Mouse (Mus musculus) liver, embryonic 11.5 days (tissue): ENCODE measurements around the gene Syt1. TPM values are rescaled to one million over a fixed set of nuclear protein-coding genes. Genes with fewer than 3 reads are reported as not detected.

Experiments used
- ATAC-seq: fragments of 200-750 bp; cut with Nextera tagmentation; replicated peaks from 2 replicates; pipeline ENCODE4 v1.8.0; 2017; ENCODE audit warnings: moderate number of reproducible peaks, mild to moderate bottlenecking, moderate TSS enrichment, moderate library complexity; ENCODE audit not compliant: low FRiP score
- DNase-seq: peaks from one replicate; pipeline ENCODE4 v3.0.0-alpha.2; 2017; ENCODE audit warnings: low spot score
- H3K27ac ChIP-seq: fragments of 300-500 bp; sonication (generic); 2 replicates; pipeline ENCODE4 v1.5.1; 2014; ENCODE audit warnings: mild to moderate bottlenecking, low read depth, low read length, control low read depth
- H3K27me3 ChIP-seq: fragments of 300-500 bp; sonication (generic); replicated peaks from 2 replicates; pipeline ENCODE4 v1.6.1; 2014; ENCODE audit warnings: low read length, mixed read lengths; ENCODE audit not compliant: control insufficient read depth, insufficient read depth
- H3K36me3 ChIP-seq: fragments of 300-500 bp; sonication (generic); 2 replicates; pipeline ENCODE4 v1.6.1; 2014; ENCODE audit warnings: mild to moderate bottlenecking, low read length, moderate library complexity, mixed read lengths; ENCODE audit not compliant: control insufficient read depth, insufficient read depth
- H3K4me1 ChIP-seq: fragments of 300-500 bp; sonication (generic); replicated peaks from 2 replicates; pipeline ENCODE4 v1.6.1; 2014; ENCODE audit warnings: low read length, mixed read lengths; ENCODE audit not compliant: control insufficient read depth, insufficient read depth
- H3K4me2 ChIP-seq: fragments of 300-500 bp; sonication (generic); 2 replicates; pipeline ENCODE4 v1.6.1; 2014; ENCODE audit warnings: mild to moderate bottlenecking, control low read depth, moderate library complexity
- H3K4me3 ChIP-seq: fragments of 300-500 bp; sonication (generic); 2 replicates; pipeline ENCODE4 v1.5.1; 2014; ENCODE audit warnings: low read depth, low read length, control low read depth
- H3K9ac ChIP-seq: fragments of 300-500 bp; sonication (generic); 2 replicates; pipeline ENCODE4 v1.6.1; 2014; ENCODE audit warnings: low read depth, low read length, control low read depth
- H3K9me3 ChIP-seq: fragments of 300-500 bp; sonication (generic); 2 replicates; pipeline ENCODE4 v1.6.1; 2016; ENCODE audit warnings: low read length, inconsistent platforms, mixed read lengths; ENCODE audit not compliant: control insufficient read depth
- WGBS: fragments of 180-500 bp; shearing (Covaris S2); extraction: QIAGEN DNeasy Blood & Tissue Kit; methylation state at CpG from one replicate; pipeline ENCODE4 v1.1.7; 2014; 5-methylcytosine and 5-hydroxymethylcytosine counted together
- polyA plus RNA-seq: library from polyadenylated mRNA; unstranded; fragments of >200 nt; fragmentation: Nextera tagmentation; extraction: Ambion mirVana; gene quantifications from 2 replicates; pipeline ENCODE4 v1.2.1, GENCODE M21; 2014

The Syt1 gene
- polyA plus RNA-seq, 1 experiment from 2014 or later, result 1.5 TPM

DNA sequence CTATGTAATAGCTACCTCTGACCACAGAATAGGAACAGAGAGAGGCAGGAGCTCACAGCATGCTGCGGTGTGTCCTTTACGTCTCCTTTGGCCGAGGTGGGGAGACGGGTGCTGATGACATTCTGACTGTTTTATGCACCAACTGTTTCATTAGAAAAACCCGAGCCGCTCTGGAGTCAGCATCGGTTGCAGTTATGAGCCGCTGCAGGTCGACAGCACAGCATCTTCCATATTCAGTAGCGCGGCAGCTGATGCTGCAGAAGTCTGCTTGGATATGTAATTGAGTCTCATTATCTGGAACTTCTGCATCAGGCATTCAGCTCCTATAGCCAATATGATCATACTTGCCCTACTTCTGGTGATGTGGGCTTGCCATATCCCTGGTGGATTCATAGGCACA is 485.3 kb downstream of the Syt1 start:
- WGBS, result 94% methylated on average over 11 of the region's 11 CpGs
- no peak overlapping the region for H3K4me3 ChIP-seq
- H3K9ac ChIP-seq, result no peak overlapping the region
- H3K4me1 ChIP-seq, result no peaks in the 10 kb centered on the region
- H3K36me3 ChIP-seq, result no peaks in the 10 kb centered on the region
- H3K4me2 ChIP-seq, result no peak overlapping the region
- H3K27me3 ChIP-seq, result no peaks in the 10 kb centered on the region
- no peaks in the 10 kb centered on the region for H3K9me3 ChIP-seq
- no peak overlapping the region for H3K27ac ChIP-seq
- ATAC-seq, result no peak
- DNase-seq, result no peak

DNA sequence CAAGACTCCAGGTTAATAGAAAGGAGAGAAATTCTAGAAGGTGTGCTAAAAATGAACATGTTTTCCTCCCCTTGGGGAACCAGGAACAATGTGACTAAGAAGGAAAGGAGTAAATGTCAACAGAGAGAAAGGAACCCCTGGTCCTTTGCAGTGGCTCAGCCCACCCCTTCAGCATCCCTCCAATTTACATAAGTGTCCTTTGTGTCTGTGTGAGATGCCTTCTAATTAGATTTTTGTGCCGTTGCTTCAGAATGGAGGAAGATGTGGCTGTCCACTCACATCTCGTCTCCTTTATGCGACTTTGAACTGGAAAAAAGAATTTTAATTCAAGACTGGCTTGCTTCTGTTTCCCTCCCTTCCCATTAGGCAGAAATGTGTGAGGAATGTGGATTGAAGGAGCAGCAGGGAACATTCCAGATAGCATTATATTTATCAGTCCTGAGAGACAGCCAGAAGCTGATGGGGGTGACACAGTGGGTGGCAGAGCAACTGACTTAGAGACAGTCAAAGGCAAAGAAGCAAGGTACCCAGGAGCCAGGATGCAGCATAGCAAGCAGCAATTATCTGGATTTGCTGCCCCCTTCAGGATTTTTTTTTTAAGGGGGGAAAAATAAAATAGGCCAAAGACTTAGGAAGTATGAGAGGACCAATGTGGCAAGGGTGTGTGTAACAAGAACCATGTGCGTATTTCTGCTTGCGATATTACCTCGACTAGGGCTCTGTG is 486.3 kb downstream of the Syt1 start:
- DNase-seq (no peak), ATAC-seq (no peak)
- Histone ChIP-seq H3K4me3 (no peak overlapping the region), H3K9ac (no peak overlapping the region), H3K27me3 (no peaks in the 10 kb centered on the region), H3K36me3 (no peaks in the 10 kb centered on the region), H3K27ac (no peak overlapping the region), H3K4me1 (no peaks in the 10 kb centered on the region), H3K4me2 (no peak overlapping the region), H3K9me3 (no peaks in the 10 kb centered on the region)
- WGBS, result 57% methylated on average over 6 of the region's 6 CpGs

DNA sequence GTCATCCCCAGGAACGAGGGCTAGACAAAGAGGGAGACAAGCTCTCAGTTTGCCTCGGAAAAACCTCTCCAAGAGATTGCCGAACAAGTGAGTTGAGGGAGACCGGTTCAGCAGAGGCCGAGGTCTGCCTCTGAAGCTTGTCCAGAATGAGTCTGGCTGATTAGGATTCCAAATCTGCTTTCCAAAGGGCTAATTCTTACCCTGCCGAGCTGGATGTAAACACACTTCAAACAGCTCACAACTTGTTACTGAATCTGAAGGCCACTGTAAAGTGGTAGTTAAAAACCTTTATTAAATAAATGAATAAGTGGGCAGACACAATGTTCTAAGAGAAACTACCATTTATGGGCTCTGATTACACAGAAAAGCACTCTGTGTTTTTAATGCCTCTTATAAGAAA is 491.6 kb downstream of the Syt1 start:
- Histone ChIP-seq H3K4me2 (no peak overlapping the region), H3K27me3 (no peaks in the 10 kb centered on the region), H3K27ac (no peak overlapping the region), H3K4me1 (no peaks in the 10 kb centered on the region), H3K36me3 (no peaks in the 10 kb centered on the region), H3K9ac (no peak overlapping the region), H3K4me3 (no peak overlapping the region), H3K9me3 (no peaks in the 10 kb centered on the region)
- ATAC-seq (no peak), DNase-seq (no peak)
- 54% methylated on average over 6 of the region's 6 CpGs for whole genome bisulfite sequencing

DNA sequence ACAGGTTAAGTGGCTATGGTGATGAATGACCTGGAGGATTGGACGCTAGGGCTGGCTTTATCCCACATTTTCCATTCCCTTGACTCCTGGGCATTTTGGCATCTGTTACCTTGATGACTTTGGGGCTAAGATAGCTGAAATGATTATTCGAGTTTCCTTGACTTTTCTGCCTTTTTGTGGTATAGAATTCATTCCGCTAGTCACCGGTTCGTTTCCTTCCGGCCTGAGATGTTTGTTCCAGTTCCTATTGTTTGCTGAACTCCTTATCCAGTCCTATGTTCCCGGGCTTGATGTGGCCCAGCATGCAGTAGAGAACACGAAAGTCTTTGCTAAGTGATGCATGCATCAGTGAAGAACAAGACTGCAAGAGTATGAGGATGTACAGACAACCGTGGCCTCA is 493.7 kb downstream of the Syt1 start:
- no peak for DNase-seq
- Histone ChIP-seq H3K27me3 (no peaks in the 10 kb centered on the region), H3K36me3 (no peaks in the 10 kb centered on the region), H3K9me3 (no peaks in the 10 kb centered on the region), H3K4me1 (no peaks in the 10 kb centered on the region), H3K4me2 (no peak overlapping the region), H3K9ac (no peak overlapping the region), H3K4me3 (no peak overlapping the region), H3K27ac (no peak overlapping the region)
- ATAC-seq, result no peak
- whole genome bisulfite sequencing, result 78% methylated on average over 9 of the region's 9 CpGs

DNA sequence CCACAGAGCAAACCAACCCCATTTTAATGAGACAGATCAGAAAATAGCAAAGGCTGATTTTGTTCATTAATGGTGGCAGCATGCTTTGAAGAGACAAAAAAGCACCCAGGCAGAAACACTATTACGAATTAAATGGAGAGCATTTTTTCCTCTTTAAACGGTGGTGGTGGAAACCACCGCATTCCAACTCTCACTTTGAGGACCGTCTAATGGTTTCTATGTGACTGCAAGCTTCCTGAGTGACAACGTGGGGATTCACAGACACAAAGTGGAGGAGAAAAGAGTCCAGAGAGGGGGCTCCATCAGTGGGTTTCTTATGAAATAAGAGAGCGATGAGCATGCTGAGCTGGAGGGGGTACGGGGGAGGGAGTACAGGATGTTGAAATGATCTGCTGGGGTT is 496.1 kb downstream of the Syt1 start:
- WGBS, result 74% methylated on average over 7 of the region's 7 CpGs
- Histone ChIP-seq H3K4me2 (no peak overlapping the region), H3K27me3 (no peaks in the 10 kb centered on the region), H3K4me3 (no peak overlapping the region), H3K9ac (no peak overlapping the region), H3K27ac (no peak overlapping the region), H3K4me1 (no peaks in the 10 kb centered on the region), H3K36me3 (no peaks in the 10 kb centered on the region), H3K9me3 (no peaks in the 10 kb centered on the region)
- ATAC-seq, result no peak
- peak; percentile 11 for DNase-seq

DNA sequence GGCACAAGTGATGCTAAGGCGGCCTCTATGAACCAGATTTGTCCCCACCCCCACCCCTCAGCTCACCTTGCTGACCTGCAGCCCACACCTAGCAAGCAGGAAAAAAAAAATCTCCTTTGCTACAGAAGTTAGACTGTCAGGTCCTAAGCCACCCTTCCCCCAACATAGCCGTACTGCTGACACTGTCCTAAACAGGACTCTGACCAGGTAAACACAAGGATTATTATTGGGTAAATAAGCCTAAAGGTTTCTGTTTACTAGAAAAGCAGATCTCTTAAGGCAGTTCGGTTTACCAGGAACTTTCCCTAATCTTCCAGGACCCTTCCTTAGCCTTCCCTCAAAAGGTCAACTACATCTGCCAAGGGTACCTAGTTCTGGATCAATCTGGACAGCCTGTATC is 501.2 kb downstream of the Syt1 start:
- Histone ChIP-seq H3K4me1 (no peaks in the 10 kb centered on the region), H3K27me3 (no peaks in the 10 kb centered on the region), H3K9ac (no peak overlapping the region), H3K4me2 (no peak overlapping the region), H3K9me3 (no peaks in the 10 kb centered on the region), H3K36me3 (no peaks in the 10 kb centered on the region), H3K27ac (no peak overlapping the region), H3K4me3 (no peak overlapping the region)
- ATAC-seq, result no peak
- 69% methylated on average over 3 of the region's 3 CpGs for WGBS
- no peak for DNase-seq

DNA sequence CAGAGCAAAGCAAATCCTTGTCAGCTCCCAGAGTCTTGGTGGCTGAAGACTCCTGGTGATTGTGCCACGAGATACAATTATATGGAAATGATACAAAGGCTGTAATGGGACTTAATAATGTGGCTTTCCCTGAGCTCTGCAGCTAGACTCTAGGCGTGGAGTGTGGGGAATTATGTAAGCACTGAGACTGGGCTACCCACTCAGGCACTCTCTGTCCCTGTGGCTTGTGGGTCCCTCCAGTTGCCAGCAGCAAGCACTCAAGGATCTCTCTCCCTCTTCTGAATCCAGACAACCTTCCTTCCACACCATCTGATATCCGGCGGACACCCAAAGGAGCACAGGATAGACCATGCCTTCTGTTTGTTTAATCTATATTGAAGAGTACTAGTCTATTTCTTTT is 503.9 kb downstream of the Syt1 start:
- Histone ChIP-seq H3K4me1 (no peaks in the 10 kb centered on the region), H3K9ac (no peak overlapping the region), H3K9me3 (no peaks in the 10 kb centered on the region), H3K4me2 (no peak overlapping the region), H3K36me3 (no peaks in the 10 kb centered on the region), H3K27me3 (no peaks in the 10 kb centered on the region), H3K4me3 (no peak overlapping the region), H3K27ac (no peak overlapping the region)
- DNase-seq, result no peak
- no peak for ATAC-seq
- WGBS, result 73% methylated on average over 4 of the region's 4 CpGs

DNA sequence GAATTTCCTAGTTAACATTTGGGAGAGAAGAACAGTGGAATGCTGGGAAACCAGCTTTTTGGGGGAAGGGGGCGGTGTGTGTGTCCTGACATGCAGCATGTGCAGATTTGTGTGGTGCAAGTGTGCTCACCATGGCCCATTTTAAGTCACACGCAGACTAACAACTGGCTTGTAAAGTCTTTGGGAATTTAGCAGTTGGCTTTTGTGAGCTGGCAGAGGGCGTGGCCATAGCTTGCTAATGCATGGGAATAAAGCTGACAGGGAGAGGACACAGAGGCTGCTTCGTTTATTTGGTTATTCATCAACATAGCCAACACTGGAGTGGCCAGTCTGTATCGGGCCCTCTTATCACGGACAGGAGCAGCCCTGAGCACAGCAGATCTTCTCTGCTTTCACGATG is 505.9 kb downstream of the Syt1 start:
- no peaks in the 10 kb centered on the region for H3K36me3 ChIP-seq
- no peaks in the 10 kb centered on the region for H3K9me3 ChIP-seq
- no peak overlapping the region for H3K4me3 ChIP-seq
- no peaks in the 10 kb centered on the region for H3K27me3 ChIP-seq
- WGBS, result 58% methylated on average over 7 of the region's 7 CpGs
- no peaks in the 10 kb centered on the region for H3K4me1 ChIP-seq
- ATAC-seq (no peak), DNase-seq (no peak)
- no peak overlapping the region for H3K27ac ChIP-seq
- H3K9ac ChIP-seq, result no peak overlapping the region
- no peak overlapping the region for H3K4me2 ChIP-seq

DNA sequence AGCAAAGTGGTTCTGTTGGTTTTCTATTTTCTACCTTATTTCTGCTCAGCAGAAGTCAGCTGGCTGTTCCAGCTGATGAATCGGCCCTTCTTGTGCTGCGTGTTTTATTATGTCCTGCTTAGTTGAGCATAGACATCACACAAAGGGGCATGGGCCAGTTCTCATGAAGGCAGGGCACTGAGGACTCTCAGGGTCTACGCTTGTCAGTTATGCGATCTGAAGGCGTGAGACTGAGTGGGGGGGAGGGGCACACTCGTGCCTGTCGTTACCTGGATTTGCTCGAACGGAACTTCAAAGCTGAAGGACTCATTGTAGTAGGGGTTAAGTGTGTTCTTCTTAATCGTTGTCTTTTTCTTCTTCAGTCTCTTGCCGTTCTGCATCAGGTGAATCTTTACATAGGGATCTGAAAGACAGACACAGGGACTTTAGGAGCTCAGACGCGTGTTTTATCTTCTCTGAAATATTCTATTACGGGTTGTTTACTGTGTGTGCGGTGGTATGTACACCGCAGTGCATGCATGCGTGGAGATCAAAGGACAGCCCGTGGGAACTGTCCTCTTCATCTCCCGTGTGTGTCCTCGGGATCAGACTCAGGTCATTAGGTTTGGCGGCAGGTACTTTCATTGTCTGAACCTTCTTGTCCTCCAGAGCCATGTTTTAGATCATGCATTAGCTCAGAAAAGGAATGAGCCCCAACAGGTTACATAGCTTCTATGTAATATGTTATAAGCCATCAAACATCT is 506.5 kb downstream of the Syt1 start:
- ATAC-seq, result no peak
- DNase-seq, result no peak

More for the DNA sequence above, 506.5 kb downstream of the Syt1 start:
- no peaks in the 10 kb centered on the region for H3K27me3 ChIP-seq
- no peak overlapping the region for H3K9ac ChIP-seq
- no peaks in the 10 kb centered on the region for H3K9me3 ChIP-seq
- no peak overlapping the region for H3K27ac ChIP-seq
- no peaks in the 10 kb centered on the region for H3K4me1 ChIP-seq
- no peak overlapping the region for H3K4me2 ChIP-seq
- no peak overlapping the region for H3K4me3 ChIP-seq
- H3K36me3 ChIP-seq, result no peaks in the 10 kb centered on the region
- WGBS, result 66% methylated on average over 21 of the region's 21 CpGs
